Mouse (Mus musculus) adrenal gland, postnatal 25 days (tissue): Measurements from ENCODE around the gene Ppp1r1b. TPM values are rescaled to one million over a fixed set of nuclear protein-coding genes. Genes with fewer than 3 reads are reported as not detected.

ENCODE experiments used
- DNase-seq: peaks from one replicate; pipeline ENCODE4 v3.0.0; 2021; ENCODE audit warnings: mixed read lengths
- total RNA-seq: library from RNA; stranded (reverse); gene quantifications from 2 replicates; pipeline ENCODE4 v1.2.3, GENCODE M21; 2021

Ppp1r1b gene
- total RNA-seq, 1 experiment from 2014 or later = 0.24 TPM

DNA sequence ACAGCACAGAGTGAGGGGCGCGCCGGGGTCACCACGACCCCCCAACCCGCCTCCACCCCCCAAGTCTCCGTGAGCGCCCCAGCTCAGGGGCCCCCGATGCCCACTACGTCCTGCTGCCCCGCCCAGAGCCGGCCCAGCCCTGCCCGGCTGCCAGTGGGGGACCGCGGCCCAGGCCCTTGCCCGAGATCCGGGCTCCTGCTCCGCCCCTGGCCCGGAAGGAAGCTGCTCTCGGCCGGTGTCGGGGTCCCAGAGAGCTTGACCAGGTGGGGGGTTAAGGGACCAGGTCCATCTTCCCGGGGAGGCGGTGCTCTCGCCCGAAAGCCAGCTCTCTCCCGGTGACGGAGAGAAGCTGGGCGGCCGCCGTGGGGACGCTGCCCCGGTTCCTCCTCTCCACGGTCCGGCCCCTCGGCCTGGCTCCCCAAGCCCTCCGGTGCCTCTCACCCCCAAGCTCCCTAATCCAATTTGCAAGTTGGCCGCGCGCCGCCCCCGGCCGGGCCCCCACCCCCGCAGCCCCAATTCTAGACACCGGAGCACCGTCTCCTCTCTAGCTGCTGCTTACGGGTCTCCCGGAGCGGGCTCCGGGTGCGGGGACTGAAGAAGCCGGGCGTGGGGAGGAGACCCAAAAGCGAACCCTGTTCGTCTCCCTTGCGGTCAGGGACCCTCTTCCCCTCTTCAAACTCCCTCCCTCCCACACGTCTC is 19.7 kb upstream of the Ppp1r1b start:
- no peak for DNase-seq

GRCm38 (mm10) chr11:98329081-98329959 is 18.9 kb upstream of the Ppp1r1b start, which contains the start of gene Neurod2:
TSS of gene Neurod2 (minus strand) at chr11:98329648.
- peak; percentile 24 for DNase-seq

- DNase-seq = no peak
These were observed 18.1 kb upstream of the Ppp1r1b start for GRCm38 (mm10) chr11:98329960-98330744.

GRCm38 (mm10) chr11:98330745-98331204 is 17.4 kb upstream of the Ppp1r1b start:
- DNase-seq = no peak

DNA sequence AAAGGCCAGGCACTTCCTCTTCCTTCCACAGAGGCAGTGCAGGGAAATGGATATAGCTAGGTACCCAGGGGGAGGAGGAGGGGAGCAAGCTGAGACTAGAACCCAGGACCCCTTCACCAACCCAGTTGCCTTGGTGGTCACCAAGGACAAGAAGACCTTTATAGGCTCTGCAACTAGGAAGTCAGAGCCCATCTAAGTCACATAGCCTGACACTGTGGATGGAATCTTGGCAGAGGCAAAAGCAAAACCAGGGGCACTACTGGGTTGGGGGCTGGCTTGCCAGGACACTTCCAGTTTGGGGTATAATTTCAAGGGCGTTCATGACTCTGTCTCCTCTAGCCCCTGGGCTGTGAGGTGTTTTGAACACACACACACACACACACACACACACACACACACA is 16.8 kb upstream of the Ppp1r1b start:
- no peak for DNase-seq

DNA sequence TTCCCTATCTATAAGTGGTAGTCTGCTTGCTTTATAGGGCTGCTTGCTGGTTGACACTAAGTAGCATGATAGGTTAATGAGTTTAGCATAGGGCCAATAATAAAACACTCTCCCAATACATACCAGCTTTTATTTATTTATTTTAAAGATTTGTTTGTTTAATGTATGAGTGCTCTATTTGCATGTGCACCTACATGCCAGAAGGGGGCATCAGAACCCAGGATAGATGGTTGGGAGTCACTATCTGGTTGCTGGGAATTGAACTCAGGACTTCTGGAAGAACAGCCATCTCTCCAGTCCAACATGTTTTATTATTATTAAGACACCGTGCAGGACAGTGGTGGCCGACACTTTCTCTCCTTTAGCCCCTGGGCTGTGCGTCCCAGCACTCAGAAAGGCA is 16.0 kb upstream of the Ppp1r1b start:
- no peak for DNase-seq

GRCm38 (mm10) chr11:98332841-98333240 is 15.4 kb upstream of the Ppp1r1b start:
- no peak for DNase-seq

DNA sequence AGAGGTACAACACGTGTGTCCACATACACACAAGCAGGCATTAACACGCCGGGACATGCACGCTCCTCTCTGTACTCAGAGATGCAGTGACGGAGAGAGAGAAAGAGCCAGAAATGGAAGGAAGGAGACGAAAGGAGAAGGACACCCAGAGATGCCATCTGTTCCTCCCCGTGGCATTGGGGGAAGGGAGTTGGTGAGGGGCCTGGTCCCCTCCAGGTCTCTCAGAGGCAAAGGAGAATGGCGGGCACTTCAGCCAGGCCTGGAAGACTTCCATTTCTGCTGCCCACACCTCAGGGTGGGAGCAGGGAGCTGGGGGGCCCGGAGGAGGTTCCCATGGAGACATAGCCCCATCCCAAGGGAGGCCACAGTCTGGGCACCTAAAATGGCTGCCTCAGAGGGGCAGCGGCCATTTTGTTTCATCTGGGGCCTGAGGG is 14.9 kb upstream of the Ppp1r1b start:
- no peak for DNase-seq

DNA sequence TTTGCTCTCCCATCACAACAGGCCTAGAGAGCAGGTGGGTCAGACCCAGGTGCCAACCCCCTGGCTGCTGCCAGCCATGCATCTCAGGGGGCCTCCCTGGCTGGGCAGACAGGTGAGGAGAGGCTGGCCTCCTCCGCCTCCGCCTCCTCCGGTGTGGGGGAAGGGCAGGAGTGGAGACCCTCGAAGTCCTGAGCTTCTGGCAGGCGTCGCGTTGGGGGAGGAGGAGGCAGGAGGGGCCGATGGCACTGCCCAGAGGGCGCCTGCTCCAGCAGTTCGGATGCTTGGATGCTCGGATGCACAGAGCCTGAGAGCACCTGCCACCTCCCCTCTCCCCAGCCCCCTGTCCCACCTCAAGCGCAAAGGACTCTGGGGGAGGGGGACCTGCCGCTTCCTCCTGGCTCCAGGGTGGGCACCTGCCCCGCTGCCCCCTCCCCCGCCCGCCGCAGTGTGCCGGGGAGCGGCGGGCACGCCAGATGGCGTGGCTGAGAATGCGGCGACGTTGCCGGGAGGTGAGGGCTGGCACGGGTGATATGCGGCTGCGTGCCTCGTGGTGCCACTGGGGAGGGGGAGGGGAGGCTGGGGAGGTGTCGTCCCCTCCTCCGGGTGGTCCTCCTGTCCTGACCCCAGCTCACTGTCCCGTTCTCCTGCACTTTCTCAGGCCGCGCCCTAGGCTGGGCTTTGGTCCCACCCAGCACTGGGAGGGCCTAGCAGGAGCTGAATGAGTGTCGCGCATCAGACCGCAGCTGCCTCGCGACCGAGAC is 14.0 kb upstream of the Ppp1r1b start:
- no peak for DNase-seq

- DNase-seq = no peak
These were observed 13.0 kb upstream of the Ppp1r1b start for GRCm38 (mm10) chr11:98335250-98335649.

DNA sequence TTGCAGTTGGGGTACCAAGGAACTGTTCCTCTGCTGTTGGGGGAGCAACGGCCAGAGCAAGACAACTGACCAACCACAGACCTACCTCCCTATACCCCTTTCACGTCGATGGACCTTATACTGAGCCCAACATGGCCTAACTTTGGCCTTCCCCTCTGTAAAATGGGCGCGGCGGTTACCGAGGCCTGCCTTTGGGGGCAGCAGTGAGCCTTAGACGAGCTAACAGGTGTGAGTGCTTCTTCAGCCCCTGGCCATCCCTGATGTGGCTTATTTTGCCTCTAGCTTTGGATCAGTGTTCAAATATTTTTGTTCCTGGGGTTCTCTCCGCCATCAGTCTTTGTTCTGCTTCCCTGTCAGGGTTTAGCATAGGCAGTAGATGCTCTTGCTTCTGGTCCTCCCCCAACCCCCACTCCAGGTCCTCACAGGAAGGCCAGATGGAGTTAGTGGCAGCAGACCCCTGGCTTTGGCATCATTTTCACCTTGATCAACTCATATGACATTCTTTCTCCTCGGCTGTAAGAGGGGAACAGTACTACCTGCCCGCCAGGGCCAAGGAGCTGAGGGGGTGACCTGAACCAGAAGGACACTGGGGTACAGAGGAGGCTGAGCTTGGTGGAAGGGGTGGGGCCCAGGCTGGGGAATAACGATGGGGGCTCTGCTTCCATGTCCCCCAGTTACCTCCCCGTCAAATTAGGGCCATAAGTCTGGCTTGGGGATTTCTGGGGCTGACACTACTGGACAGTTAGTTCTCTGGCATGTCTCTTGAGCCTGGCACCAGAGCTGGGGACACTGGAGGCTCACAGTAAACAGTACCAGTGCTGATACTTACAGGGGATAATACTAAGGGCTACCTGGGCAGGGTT is 11.7 kb upstream of the Ppp1r1b start:
- DNase-seq = no peak

DNA sequence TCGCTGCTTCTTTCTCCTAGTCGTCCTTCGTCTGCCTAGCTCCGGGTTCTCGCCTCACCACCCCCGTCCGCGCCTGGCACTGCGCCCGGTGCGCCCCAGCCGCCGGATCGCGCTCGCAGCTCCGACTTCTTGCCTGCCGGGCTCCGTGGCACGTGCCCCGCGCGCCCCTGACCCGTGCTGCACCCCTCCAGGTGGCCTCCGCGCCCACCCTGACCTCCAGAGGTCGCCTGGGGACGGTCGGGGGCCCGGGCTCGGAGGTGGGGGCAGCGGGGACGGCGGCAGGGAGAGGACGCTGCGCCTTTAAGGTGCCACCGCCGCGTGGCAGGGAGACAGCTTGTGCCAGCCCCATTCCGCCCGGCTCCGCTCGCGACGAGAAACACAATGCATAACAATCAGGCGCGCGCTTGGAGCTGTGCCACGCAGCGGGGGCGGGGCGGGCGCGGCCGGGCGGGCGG is 9.7 kb upstream of the Ppp1r1b start:
- DNase-seq = peak; percentile 66

DNA sequence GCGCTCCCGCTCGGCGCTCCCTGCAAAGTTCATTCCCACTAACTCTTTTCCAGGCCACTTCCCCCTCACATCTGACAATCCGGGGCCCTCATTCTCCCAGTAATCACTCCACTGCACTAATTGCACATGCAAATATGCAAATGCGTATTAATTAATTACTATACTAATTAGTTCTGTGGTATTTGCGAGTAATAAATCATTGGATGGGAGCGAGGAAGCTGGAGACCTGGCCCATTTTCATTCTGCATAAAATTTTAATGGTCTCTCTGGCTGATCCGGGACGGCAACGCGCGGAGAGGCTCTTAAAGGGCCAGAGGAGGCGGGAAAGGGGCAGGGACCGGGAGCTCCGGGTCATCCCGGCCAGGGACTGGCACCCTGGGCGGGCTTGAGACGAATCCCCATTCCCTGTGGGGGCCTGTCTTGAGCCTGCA is 9.1 kb upstream of the Ppp1r1b start:
- DNase-seq = no peak

DNA sequence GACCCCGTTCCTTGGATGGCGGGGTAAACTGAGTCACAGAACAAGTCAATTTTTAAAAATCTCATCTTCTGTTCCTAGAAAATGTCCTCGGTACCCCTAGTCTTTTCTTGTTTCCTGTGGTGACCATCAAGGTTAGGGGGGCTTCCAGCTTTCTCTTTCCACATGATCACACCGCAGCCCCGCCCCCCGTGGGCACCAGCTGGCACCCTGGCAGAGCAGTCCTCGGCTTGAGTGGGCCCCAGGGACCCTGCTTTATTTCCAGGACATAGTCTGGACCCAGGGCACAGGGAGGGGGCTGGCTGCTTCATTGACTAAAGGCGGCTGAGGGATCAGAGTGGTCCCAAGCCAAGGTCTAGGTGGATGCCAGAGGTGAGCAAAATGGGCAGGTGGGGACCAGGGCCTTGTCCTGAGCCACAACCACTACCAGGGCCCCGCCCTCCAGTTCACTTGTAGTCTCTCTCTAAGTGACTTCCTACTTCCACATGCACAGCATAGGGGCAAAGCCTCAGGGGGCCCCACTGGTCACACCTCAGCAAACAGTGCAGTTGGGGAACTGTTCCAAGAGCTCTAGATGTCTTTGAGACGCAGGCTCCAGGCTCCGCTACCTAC is 8.4 kb upstream of the Ppp1r1b start:
- DNase-seq = no peak

DNA sequence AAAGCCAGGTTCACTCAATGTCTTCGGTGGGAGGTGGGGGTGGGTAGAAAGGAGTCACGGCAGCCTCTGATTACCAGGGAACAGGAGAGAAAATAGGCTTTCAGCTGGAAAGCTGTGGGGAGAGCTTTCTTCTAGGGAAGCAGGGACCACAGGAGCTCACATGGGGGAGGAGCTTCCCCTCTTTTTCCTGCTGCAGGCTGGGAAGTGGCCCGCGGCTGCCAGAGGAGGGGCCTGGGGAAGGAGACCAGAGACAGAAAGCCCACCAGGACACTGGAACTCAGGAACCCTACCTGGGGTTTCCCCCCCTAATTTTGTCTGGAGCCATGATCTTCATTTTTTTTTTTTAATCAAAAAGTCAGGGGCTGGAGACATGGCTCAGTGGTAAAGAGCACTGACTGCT is 7.6 kb upstream of the Ppp1r1b start:
- DNase-seq = no peak

DNA sequence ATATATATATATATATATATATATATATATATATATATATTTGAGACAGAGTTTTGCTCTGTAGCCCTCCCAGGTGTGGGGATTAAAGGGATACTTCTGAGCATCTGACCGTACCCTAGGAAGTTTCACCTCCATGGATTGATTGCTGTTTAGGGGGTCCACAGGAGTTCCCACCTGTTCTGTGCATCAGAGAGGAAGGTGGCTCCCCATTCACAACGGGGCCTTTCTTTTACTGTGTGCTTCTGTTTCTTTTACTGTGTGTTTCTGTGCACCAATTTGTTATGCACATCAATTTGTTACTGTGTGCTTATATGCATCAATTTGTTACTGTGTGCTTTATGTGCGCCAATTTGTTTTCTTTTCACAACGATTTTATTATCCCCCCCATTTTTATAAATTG is 7.0 kb upstream of the Ppp1r1b start:
- DNase-seq = no peak

DNA sequence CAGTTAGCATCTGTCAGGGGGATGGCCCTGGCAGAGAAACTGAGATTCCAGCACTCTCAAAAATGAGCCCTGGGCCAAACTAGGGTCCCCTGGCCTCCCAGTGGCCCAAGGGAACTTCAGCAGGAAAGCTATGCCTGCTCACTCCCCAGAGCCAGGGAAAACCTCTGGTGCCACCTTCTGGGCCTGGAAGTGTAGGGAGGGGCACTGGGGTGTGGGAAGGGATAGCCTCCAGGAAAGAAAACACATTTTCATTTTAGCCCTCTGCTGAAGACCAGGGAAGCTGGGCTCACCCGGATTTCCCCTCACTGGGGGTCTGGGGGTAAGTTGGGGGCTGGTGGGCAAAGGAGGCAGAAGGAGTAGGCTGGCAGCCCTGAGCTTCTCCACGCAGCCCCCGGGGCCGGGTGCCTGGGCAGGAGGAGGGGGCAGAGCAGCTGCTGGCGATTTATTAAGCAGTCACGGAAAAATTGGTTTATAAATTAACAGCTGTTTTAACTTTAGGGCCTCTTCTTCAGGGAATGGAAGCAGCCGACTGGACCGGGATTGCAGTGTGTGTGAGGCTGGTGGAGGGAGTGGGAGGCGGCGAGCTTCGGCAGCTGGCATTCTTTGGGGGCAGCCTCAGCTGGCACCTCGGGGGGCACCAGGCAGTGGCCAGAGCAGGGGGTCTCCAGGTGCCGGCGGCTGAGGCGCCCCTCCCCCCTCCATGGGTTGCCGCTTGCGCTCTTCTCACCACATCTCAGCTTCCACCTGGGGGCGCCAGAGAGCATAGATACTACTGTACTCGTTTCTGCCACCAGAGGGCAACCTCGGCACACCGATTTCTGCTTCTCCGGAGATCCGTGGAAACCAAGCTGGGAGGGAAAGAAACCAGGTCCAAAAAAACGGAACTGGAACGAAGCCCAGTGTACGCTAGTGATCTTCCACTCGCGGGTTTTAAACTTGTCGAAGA is 5.9 kb upstream of the Ppp1r1b start:
- DNase-seq = peak; percentile 92

DNA sequence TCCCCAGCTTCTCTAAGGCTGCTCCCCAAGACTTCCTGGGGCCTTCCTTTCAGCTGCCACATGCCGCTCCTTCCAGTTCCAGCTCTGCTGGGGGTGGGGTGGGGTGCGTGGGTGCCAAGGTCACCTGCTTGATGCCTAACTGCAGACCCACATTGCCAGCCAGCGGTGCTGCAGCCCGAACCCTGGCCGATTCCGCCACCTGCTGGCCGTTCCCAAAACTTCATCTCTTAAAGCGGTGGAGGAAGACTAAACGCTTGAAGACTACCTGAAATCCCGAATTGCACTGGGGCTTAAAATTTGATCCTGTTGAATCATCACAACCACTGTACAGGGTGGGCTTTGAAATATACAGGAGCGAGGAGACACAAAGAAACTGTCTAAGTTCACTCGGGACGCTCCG is 3.0 kb upstream of the Ppp1r1b start:
- DNase-seq = peak; percentile 85

DNA sequence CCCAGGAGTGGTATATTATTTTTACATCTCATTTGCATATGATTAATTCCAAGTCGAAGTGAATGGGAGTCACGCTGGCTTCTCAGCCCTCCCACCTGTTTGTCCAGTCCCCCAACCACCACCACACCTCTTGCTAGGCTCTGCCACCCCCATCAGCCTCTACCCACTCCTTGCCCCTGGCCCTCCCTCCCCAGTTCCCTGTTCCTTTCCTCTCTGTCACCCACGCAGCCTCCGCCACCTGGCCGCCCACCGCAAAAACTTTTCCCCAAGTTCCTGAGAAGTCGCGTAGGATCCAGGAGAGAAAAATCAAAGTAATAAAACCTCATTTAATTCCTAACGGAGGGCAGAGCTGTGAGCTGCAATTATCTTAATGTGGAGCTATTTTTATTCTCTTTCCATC is 2.0 kb upstream of the Ppp1r1b start:
- no peak for DNase-seq
